31 mouse cellular contexts compared by ENCODE assay signal in genomic region chr16:94957156-94957828, GRCm38 (mm10). TPM values are rescaled to one million over a fixed set of nuclear protein-coding genes. Genes with fewer than 3 reads are reported as not detected.
A peak's percentile ranks its signal among the peaks of the same experiment; 100 is the strongest.
DNase-seq lines count a peak whose midpoint lies in the region; ATAC-seq and TF ChIP-seq lines count a peak whose summit lies in the region.
"Had no signal": no experiment of that assay in that cellular context is flagged by ENCODE, and none has a peak within 500 bp of the region (broad histone marks: within the 10 kb centered on the region; RNA-seq: fewer than 3 reads in every experiment).

No protein-coding gene starts in this region.

- peaks cover 11% of the 10 kb centered on the region for H3K4me1 ChIP-seq in cerebellum, adult 2 months (ENCODE audit: control insufficient read depth, insufficient read depth, low read length)
- no peaks in the 10 kb centered on the region for H3K4me1 ChIP-seq in hindbrain, embryonic 16.5 days (ENCODE audit: control insufficient read depth, insufficient read depth, low read depth, low read length)
- H3K4me1 ChIP-seq in hindbrain, embryonic 13.5 days (replicated peaks), result no peaks in the 10 kb centered on the region
- H3K4me1 ChIP-seq: embryonic facial prominence, embryonic 15.5 days; liver, embryonic 15.5 days; lung, embryonic 15.5 days; stomach, embryonic 15.5 days had no signal

- 27% methylated on average over 9 of the region's 9 CpGs for WGBS in cerebellum, adult 2 months
- 77% methylated on average over 9 of the region's 9 CpGs for WGBS in hindbrain, embryonic 16.5 days
- 83% methylated on average over 9 of the region's 9 CpGs for WGBS in hindbrain, embryonic 13.5 days

- TF ChIP-seq CTCF in cerebellum, adult 2 months (IDR thresholded peaks at IDR 0.05; ENCODE audit: borderline replicate concordance, insufficient read depth, low read depth, low read length), result no peak

- ATAC-seq in hindbrain, embryonic 16.5 days, result peak; percentile 48; the same call in 1 of the 2 replicates
- no peak for ATAC-seq in hindbrain, embryonic 13.5 days (ENCODE audit: low FRiP score)
- ATAC-seq: forebrain, embryonic 14.5 days; intestine, postnatal 0 days; Patski had no signal

- H3K4me2 ChIP-seq in hindbrain, embryonic 16.5 days (ENCODE audit: low read length), result no peak overlapping the region
- H3K4me2 ChIP-seq in hindbrain, embryonic 13.5 days, result no peak overlapping the region
- H3K4me2 ChIP-seq: embryonic facial prominence, embryonic 15.5 days; heart, embryonic 11.5 days; liver, embryonic 15.5 days; lung, embryonic 15.5 days; neural tube, embryonic 13.5 days; stomach, embryonic 15.5 days had no signal

- TF ChIP-seq POLR2A in cerebellum, adult 2 months (IDR thresholded peaks at IDR 0.05; ENCODE audit: borderline replicate concordance, insufficient read depth, low read length), result no peak

- H3K27me3 ChIP-seq in cerebellum, adult 2 months (ENCODE audit: control insufficient read depth, insufficient read depth, low read length), result no peaks in the 10 kb centered on the region
- no peaks in the 10 kb centered on the region for H3K27me3 ChIP-seq in hindbrain, embryonic 16.5 days (replicated peaks; ENCODE audit: control insufficient read depth, insufficient read depth, low read length)
- no peaks in the 10 kb centered on the region for H3K27me3 ChIP-seq in hindbrain, embryonic 13.5 days
- H3K27me3 ChIP-seq: embryonic facial prominence, embryonic 15.5 days; liver, embryonic 15.5 days; lung, embryonic 15.5 days; neural tube, embryonic 13.5 days; stomach, embryonic 15.5 days had no signal

- H3K27ac ChIP-seq in cerebellum, adult 2 months (ENCODE audit: insufficient read depth, low read length), result peak overlapping the region; percentile 24; the same call in 1 of the 2 replicates
- no peak overlapping the region for H3K27ac ChIP-seq in hindbrain, embryonic 16.5 days (ENCODE audit: low read depth, low read length)
- no peak overlapping the region for H3K27ac ChIP-seq in hindbrain, embryonic 13.5 days
- H3K27ac ChIP-seq: embryonic facial prominence, embryonic 15.5 days; limb, embryonic 10.5 days; liver, embryonic 15.5 days; lung, embryonic 15.5 days; neural tube, embryonic 13.5 days; stomach, embryonic 15.5 days had no signal

- H3K9ac ChIP-seq in hindbrain, embryonic 16.5 days (ENCODE audit: low read depth, low read length), result no peak overlapping the region
- no peak overlapping the region for H3K9ac ChIP-seq in hindbrain, embryonic 13.5 days
- H3K9ac ChIP-seq: embryonic facial prominence, embryonic 15.5 days; liver, embryonic 15.5 days; lung, embryonic 15.5 days; neural tube, embryonic 13.5 days; stomach, embryonic 15.5 days had no signal

- intact Hi-C loops in left cerebral cortex, postnatal 4 days (cut with DNase I), result no loop called here
- intact Hi-C loops in left cerebral cortex, postnatal 25 days (cut with DNase I), result no loop called here

- DNase-seq in cerebellum, adult 2 months, result peak; percentile 48 to 50
- DNase-seq in cerebellum, adult 11 months, result no peak
- peak; percentile 47 for DNase-seq in left cerebral cortex, postnatal 4 days
- DNase-seq in left cerebral cortex, postnatal 25 days (ENCODE audit: low spot score in 2 of 2), result no peak
- DNase-seq in layer of hippocampus, adult 9-11 months, result peak; percentile 43
- DNase-seq: adrenal gland, postnatal 36 days; gastrocnemius, postnatal 10 days; kidney, postnatal 36 days; liver; lung, postnatal 36 days; midbrain, embryonic 14.5 days; retina, postnatal 1 day; thymus, postnatal 25 days had no signal

- H3K4me3 ChIP-seq in cerebellum, adult 2 months (replicated peaks; ENCODE audit: insufficient read depth, low read depth, low read length), result no peak overlapping the region
- H3K4me3 ChIP-seq in hindbrain, embryonic 16.5 days (ENCODE audit: low read length), result no peak overlapping the region
- no peak overlapping the region for H3K4me3 ChIP-seq in hindbrain, embryonic 13.5 days
- H3K4me3 ChIP-seq: embryonic facial prominence, embryonic 15.5 days; limb, embryonic 10.5 days; liver, embryonic 15.5 days; lung, embryonic 15.5 days; myocyte; neural tube, embryonic 13.5 days; stomach, embryonic 15.5 days had no signal

- H3K9me3 ChIP-seq in hindbrain, embryonic 16.5 days (ENCODE audit: control insufficient read depth, low read length), result no peaks in the 10 kb centered on the region
- H3K9me3 ChIP-seq in hindbrain, embryonic 13.5 days, result no peaks in the 10 kb centered on the region
- H3K9me3 ChIP-seq: embryonic facial prominence, embryonic 15.5 days; limb, embryonic 10.5 days; liver, embryonic 15.5 days; lung, embryonic 15.5 days; neural tube, embryonic 13.5 days; stomach, embryonic 15.5 days had no signal

- no peaks in the 10 kb centered on the region for H3K36me3 ChIP-seq in hindbrain, embryonic 16.5 days (ENCODE audit: control insufficient read depth, insufficient read depth, low read length)
- H3K36me3 ChIP-seq in hindbrain, embryonic 13.5 days, result no peaks in the 10 kb centered on the region
- H3K36me3 ChIP-seq: embryonic facial prominence, embryonic 15.5 days; limb, embryonic 10.5 days; liver, embryonic 15.5 days; lung, embryonic 15.5 days; neural tube, embryonic 13.5 days; stomach, embryonic 15.5 days had no signal

RNA-seq across cellular contexts. Expression of gene Kcnj6, which starts 40.2 kb away (rescaled TPM):
- polyA plus RNA-seq in cerebellum, adult 2 months (2012; rRNA removed), result 11.6 and 13.5 TPM in 2 replicates
- 3.8 and 6.2 TPM in 2 replicates for polyA plus RNA-seq in hindbrain, embryonic 16.5 days (2015; fragmentation: Nextera tagmentation; extraction: Ambion mirVana)
- 2.2 and 2.5 TPM in 2 replicates for polyA plus RNA-seq in hindbrain, embryonic 13.5 days (2015; fragmentation: Nextera tagmentation; extraction: Ambion mirVana)
- total RNA-seq in left cerebral cortex, postnatal 4 days (2021), result 10 to 100 TPM; 31.4 to 34.2 TPM
- total RNA-seq in left cerebral cortex, postnatal 25 days (2021), result 10 to 100 TPM; 86.2 to 86.7 TPM
- total RNA-seq: ES-E14; gastrocnemius, postnatal 10 days; granulocyte monocyte progenitor cell, adult 5-6 weeks; megakaryocyte-erythroid progenitor cell, adult 5-6 weeks had no signal
- polyA plus RNA-seq: heart, postnatal 0 days; intestine, postnatal 0 days; kidney, embryonic 14.5 days; limb, embryonic 10.5 days; liver, embryonic 15.5 days; lung, embryonic 15.5 days; myocyte; Patski had no signal

Comparison
In these comparisons a context has a peak if more than half of its experiments do, and no peak if none do; other contexts are left out.
1. DNase-seq: peak in cerebellum, adult 2 months (2 of 2), left cerebral cortex, postnatal 4 days (single experiment) and layer of hippocampus, adult 9-11 months (single experiment); none in cerebellum, adult 11 months (single experiment) and left cerebral cortex, postnatal 25 days (0 of 2).